Mouse (Mus musculus) left cerebral cortex, postnatal 4 days (tissue): Measurements from ENCODE around the gene Nell1. TPM values are rescaled to one million over a fixed set of nuclear protein-coding genes. Genes with fewer than 3 reads are reported as not detected.

ENCODE experiments used
- DNase-seq: peaks from one replicate; pipeline ENCODE4 v3.0.0-alpha.2; 2022
- intact Hi-C: fragments of 180-260 bp; cut with DNase I; formaldehyde crosslinking; loops from one replicate; pipeline ENCODE4 v1.15.1; 2025
- total RNA-seq, 2 experiments: library from RNA; stranded (reverse); gene quantifications; 2 replicates each; pipeline ENCODE4 v1.2.3; 2021

Gene Nell1
- total RNA-seq, 2 experiments from 2014 or later, result 34.0 to 43.3 TPM

- DNase-seq, result no peak
- intact Hi-C loops, result no loop called here
These were observed 60.8 kb downstream of the Nell1 start for GRCm38 (mm10) chr7:50035187-50036153.

- no peak for DNase-seq
- intact Hi-C loops, result no loop called here
These were observed 66.4 kb downstream of the Nell1 start for GRCm38 (mm10) chr7:50041112-50041511.

- no peak for DNase-seq
- intact Hi-C loops, result no loop called here
These were observed 75.5 kb downstream of the Nell1 start for GRCm38 (mm10) chr7:50050144-50050543.

GRCm38 (mm10) chr7:50053704-50054103 lies 79.0 kb downstream of the Nell1 start:
- intact Hi-C loops, result no loop called here
- no peak for DNase-seq

- intact Hi-C loops, result no loop called here
- no peak for DNase-seq
These were observed 119.8 kb downstream of the Nell1 start for GRCm38 (mm10) chr7:50094461-50094860.

- intact Hi-C loops, result no loop called here
These were observed 131.1 kb downstream of the Nell1 start for GRCm38 (mm10) chr7:50105612-50106321.

GRCm38 (mm10) chr7:50107261-50107660 lies 132.6 kb downstream of the Nell1 start:
- intact Hi-C loops, result no loop called here
- DNase-seq, result peak; percentile 65

More at GRCm38 (mm10) chr7:50105612-50106321, 131.1 kb downstream of the Nell1 start:
- DNase-seq, result no peak

GRCm38 (mm10) chr7:50118348-50118747 lies 143.7 kb downstream of the Nell1 start:
- no peak for DNase-seq
- intact Hi-C loops, result no loop called here

- DNase-seq, result no peak
- intact Hi-C loops, result no loop called here
These were observed 163.0 kb downstream of the Nell1 start for GRCm38 (mm10) chr7:50137706-50138105.

- intact Hi-C loops, result no loop called here
- no peak for DNase-seq
These were observed 174.7 kb downstream of the Nell1 start for GRCm38 (mm10) chr7:50149326-50149725.

GRCm38 (mm10) chr7:50150838-50151237 lies 176.2 kb downstream of the Nell1 start:
- no peak for DNase-seq
- intact Hi-C loops, result no loop called here

GRCm38 (mm10) chr7:50153618-50154017 lies 179.0 kb downstream of the Nell1 start:
- intact Hi-C loops, result no loop called here
- no peak for DNase-seq

GRCm38 (mm10) chr7:50162602-50163001 lies 187.9 kb downstream of the Nell1 start:
- DNase-seq, result no peak
- intact Hi-C loops, result no loop called here

- intact Hi-C loops, result no loop called here
- no peak for DNase-seq
These were observed 194.1 kb downstream of the Nell1 start for GRCm38 (mm10) chr7:50168778-50169177.

GRCm38 (mm10) chr7:50186306-50186705 lies 211.6 kb downstream of the Nell1 start:
- intact Hi-C loops, result no loop called here
- DNase-seq, result no peak

- no peak for DNase-seq
- intact Hi-C loops, result no loop called here
These were observed 219.3 kb downstream of the Nell1 start for GRCm38 (mm10) chr7:50193955-50194354.

GRCm38 (mm10) chr7:50195080-50195611 lies 220.5 kb downstream of the Nell1 start:
- intact Hi-C loops, result no loop called here
- no peak for DNase-seq

GRCm38 (mm10) chr7:50205268-50205667 lies 230.6 kb downstream of the Nell1 start:
- DNase-seq, result no peak
- intact Hi-C loops, result no loop called here

GRCm38 (mm10) chr7:50210678-50211251 lies 236.1 kb downstream of the Nell1 start:
- no peak for DNase-seq
- intact Hi-C loops, result no loop called here

GRCm38 (mm10) chr7:50221849-50222248 lies 247.2 kb downstream of the Nell1 start:
- DNase-seq, result no peak
- intact Hi-C loops, result no loop called here

GRCm38 (mm10) chr7:50226621-50227020 lies 252.0 kb downstream of the Nell1 start:
- no peak for DNase-seq
- intact Hi-C loops, result no loop called here
